Mouse (Mus musculus) adrenal gland (tissue): ENCODE results near the gene Creg1.
"Not testable (repeated sequence)": the region's sequence is repeated elsewhere in the genome, so short reads cannot be mapped to it uniquely, and the experiment has no call there.

Experiments used
- intact Hi-C: fragments of 180-260 bp; cut with DNase I; formaldehyde crosslinking; loops from one replicate; pipeline ENCODE4 v1.15.1; 2025

Gene Creg1

GRCm38 (mm10) chr1:165748053-165748452 lies 15.5 kb upstream of the Creg1 start:
- intact Hi-C loops, result no loop called here

- intact Hi-C loops, result no loop called here
Measured at GRCm38 (mm10) chr1:165751142-165751541, 12.4 kb upstream of the Creg1 start.

- intact Hi-C loops, result no loop called here
Measured at GRCm38 (mm10) chr1:165751838-165752237, 11.7 kb upstream of the Creg1 start.

- intact Hi-C loops, result loop anchor here (2.0 kb wide), 1 partner anchor 15 kb away; no protein-coding TSS in a partner anchor
Measured at GRCm38 (mm10) chr1:165754205-165754604, 9.3 kb upstream of the Creg1 start.

GRCm38 (mm10) chr1:165755194-165755593 lies 8.4 kb upstream of the Creg1 start:
- intact Hi-C loops, result loop anchor here (2.0 kb wide), 1 partner anchor 16 kb away; no protein-coding TSS in a partner anchor

- intact Hi-C loops, result no loop called here
Measured at GRCm38 (mm10) chr1:165761522-165762305, 1.8 kb upstream of the Creg1 start.

GRCm38 (mm10) chr1:165762498-165762897 lies 1.0 kb upstream of the Creg1 start:
- intact Hi-C loops, result not testable (repeated sequence)

- intact Hi-C loops, result no loop called here
Measured at GRCm38 (mm10) chr1:165762914-165763634, 472 bp upstream of the Creg1 start.

- intact Hi-C loops, result no loop called here
Measured at GRCm38 (mm10) chr1:165764571-165764970, 1.0 kb downstream of the Creg1 start.

- intact Hi-C loops, result no loop called here
Measured at GRCm38 (mm10) chr1:165765041-165765440, 1.5 kb downstream of the Creg1 start.

GRCm38 (mm10) chr1:165765651-165766294 lies 2.2 kb downstream of the Creg1 start:
- intact Hi-C loops, result no loop called here

- intact Hi-C loops, result no loop called here
Measured at GRCm38 (mm10) chr1:165766295-165766890, 2.8 kb downstream of the Creg1 start.

- intact Hi-C loops, result no loop called here
Measured at GRCm38 (mm10) chr1:165768894-165769512, 5.5 kb downstream of the Creg1 start.

GRCm38 (mm10) chr1:165770181-165770759 lies 6.7 kb downstream of the Creg1 start:
- intact Hi-C loops, result no loop called here

GRCm38 (mm10) chr1:165771491-165771897 lies 7.9 kb downstream of the Creg1 start:
- intact Hi-C loops, result no loop called here

- intact Hi-C loops, result no loop called here
Measured at GRCm38 (mm10) chr1:165771998-165772397, 8.5 kb downstream of the Creg1 start.

GRCm38 (mm10) chr1:165775518-165776294 lies 12.2 kb downstream of the Creg1 start:
- intact Hi-C loops, result loop anchor here (5.0 kb wide), 1 partner anchor 192 kb away; no protein-coding TSS in a partner anchor

- intact Hi-C loops, result loop anchor here (2.0 to 5.0 kb wide), 3 partner anchors 79 to 375 kb away; no protein-coding TSS in a partner anchor
Measured at GRCm38 (mm10) chr1:165779954-165780585, 16.5 kb downstream of the Creg1 start.

- intact Hi-C loops, result loop anchor here (2.0 kb wide), 2 partner anchors 78 to 374 kb away; no protein-coding TSS in a partner anchor
Measured at GRCm38 (mm10) chr1:165780586-165781111, 17.1 kb downstream of the Creg1 start.
